Mouse (Mus musculus) layer of hippocampus, postnatal 14 days (tissue): ENCODE measurements around the gene Kat7. TPM values are rescaled to one million over a fixed set of nuclear protein-coding genes. Genes with fewer than 3 reads are reported as not detected.

Experiments
- DNase-seq, 2 experiments: peaks; one replicate each; pipeline ENCODE4 v3.0.0; 2021 to 2022; ENCODE audit warnings: low spot score in 2 of 2, mixed read lengths in 1 of 2
- total RNA-seq, 2 experiments: library from RNA; stranded (reverse); gene quantifications; 2 replicates each; pipeline ENCODE4 v1.2.3; 2021

Kat7 gene
- total RNA-seq, 2 experiments from 2014 or later: 63.8 to 68.7 TPM

DNA sequence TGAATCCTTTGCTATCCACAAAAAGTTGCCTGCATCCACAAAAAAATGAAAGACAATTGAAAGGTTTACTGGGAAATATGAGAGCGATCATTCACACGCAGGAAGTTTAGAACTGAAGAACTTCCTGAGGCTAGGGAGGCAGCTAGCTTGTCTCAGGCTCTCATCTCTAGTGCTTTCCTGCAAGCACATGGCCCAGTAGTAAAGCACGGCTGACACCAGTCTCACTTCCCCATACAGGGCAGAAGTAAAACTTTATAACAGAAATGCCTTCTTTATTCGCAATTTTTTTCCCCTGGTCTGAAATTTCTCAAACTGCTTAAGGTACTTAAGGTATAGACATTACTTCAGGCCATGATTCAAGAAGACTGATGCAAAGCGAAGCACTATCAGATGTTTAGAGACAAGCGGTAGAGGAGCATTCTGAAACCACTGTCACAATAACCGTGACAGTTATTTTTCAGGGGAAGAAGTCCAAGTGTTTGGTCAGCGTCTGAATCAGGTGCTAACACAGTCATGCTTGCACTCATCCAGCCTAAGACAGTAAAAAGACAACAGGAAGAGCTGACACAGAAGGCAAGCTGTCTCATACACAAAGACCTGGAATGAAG, 16.9 kb downstream of the Kat7 start:
- no peak for DNase-seq

DNA sequence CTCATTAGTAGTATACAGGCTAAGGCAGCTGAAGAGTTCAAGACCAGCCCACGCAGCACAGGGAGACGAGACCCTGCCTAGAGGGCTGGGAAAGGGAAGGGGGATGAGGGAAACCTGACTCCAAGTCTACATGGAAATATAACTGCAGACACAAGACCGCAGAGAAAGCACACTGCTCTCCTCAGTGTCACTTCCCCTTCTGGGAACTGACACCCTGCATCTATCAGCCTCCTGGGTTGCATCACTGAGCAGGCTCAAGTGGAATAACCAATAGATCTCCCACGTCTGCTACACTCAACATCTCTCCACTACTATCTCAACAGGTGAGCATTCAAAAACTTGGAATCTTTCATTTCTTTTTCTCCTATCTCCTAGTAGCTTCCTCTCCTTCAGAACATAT, 18.0 kb downstream of the Kat7 start:
- no peak for DNase-seq

DNA sequence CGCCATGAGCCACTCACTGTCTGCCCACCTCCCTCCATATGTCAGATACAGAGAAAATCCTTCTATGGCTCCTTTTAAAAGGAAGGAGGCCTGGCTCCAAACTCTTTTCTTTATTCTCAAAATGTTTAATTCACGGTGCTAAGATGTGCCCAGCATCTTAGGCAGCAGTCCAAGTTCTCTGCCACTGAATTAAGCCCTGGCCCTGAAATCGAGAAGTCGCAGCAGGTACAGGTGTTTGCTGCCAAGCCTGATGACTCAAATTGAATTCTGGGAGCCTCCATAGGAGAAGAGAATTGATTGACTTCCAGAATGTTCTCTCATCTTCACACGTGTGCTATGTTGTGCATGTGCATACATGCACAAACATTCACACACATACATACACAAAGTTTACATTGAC, 27.7 kb downstream of the Kat7 start:
- no peak for DNase-seq

DNA sequence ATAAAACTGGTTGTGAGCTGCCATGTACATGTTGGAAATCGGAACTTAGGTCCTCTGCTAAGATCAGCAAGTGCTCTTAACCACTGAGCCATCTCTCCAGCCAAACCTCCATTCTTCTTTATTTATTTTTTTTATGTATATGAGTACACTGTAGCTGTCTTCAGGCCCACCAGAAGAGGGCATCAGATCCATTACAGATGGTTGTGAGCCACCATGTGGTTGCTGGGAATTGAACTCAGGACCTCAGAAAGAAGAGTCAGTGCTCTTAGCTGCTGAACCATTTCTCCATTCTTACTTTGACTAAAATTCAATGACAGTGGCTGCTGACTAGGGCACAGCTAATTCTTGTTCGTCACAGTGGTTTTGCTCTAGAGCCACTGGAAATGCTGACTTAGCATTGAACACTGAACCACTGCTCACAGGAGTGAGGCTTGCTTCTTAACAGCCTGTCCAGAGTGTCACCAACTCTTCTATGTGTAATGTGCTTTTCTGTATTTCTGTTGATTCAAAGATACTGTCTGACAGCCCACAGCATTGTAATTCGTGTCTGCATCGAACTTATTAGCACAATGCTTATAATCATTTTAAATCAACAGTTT, 30.9 kb downstream of the Kat7 start:
- DNase-seq: no peak

DNA sequence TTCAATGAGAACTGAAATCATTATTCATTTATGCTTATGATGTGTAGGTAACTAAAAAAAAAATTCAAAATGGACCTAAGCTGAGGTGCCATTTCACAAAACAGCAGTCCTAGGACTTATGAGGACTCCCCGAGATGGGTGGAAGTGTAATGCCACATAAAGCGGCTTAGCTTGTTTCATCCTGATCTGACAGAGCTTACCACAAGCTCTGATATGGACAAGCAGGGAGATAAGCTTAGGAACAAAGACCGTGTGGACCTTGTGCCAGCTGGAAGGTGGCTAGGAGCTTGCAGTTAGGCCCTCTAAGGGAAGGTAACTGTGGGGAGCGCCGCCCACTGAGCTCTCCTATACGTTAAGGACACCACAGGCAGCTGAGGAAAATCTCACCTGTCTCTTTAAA, 34.0 kb downstream of the Kat7 start:
- no peak for DNase-seq

DNA sequence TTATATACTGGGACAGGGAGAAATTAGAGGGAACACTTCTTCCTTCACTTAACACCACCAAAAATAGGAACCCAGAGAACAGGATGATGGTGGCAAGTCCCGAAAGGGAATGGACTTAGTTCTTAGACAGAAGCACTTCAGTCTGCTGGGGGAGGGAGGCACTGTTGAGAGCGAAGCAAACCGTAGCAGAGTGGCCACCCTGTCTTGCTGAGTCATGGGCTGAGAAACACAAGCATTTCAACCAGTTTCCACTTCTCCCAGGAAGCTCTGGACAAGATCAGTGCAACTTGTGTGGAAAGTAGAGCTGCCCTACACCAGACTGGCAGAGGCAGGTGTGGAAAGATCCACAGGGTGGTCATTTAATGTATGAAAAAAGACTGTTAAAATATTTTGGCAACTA, 35.4 kb downstream of the Kat7 start:
- no peak for DNase-seq

DNA sequence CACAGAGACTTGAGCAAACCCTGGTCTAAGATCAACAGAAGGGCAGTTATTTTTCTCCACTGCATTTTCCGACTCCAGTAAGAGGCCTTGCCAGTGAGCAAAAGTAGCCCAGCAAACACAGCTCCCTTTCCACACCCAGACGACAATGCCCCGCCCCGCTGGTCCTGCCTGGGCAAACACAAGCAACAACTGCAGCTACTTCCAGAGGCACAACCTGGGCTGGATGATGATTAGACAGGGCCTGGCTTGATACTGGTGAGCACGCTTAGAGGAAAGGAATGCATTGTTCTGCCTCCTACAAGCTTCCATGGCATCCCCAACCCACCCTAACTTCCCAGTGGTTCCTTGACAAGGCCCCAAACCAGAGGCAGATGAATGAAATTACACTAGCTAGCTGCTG, 36.4 kb downstream of the Kat7 start:
- DNase-seq: no peak

DNA sequence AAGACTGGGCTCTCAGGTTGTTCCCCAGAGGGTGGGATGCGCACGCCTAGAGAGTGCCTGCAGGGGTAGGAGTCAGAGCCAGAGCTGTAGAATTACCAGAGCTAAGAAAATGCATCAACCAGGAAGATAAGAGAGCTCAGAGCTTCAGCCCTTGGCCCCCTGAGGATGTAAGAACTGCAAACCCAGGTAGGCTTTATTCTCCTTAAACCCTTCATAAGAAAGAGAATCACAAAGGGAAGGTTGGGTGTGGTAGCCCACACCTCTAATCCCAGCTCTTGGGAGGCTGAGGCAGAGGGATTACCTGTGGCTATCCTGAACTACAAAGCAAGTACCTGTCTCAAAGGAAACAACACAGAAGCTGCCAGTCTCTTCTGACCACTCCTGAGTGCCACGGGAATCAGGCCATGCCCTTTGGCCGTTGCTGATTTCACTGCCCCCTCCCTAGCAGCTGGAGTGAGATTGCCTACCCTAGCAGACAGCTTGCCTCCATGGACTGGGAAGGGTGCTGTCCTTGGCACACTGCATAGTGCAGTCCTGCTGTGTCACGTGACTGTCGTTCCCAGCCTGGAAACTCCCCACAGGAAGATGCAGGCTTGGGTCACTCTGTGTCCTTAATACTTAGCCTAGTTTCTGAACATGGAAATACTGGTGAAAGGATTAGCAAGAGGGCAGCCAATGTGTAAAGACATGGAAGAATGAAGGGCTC, 43.4 kb downstream of the Kat7 start:
- no peak for DNase-seq

DNA sequence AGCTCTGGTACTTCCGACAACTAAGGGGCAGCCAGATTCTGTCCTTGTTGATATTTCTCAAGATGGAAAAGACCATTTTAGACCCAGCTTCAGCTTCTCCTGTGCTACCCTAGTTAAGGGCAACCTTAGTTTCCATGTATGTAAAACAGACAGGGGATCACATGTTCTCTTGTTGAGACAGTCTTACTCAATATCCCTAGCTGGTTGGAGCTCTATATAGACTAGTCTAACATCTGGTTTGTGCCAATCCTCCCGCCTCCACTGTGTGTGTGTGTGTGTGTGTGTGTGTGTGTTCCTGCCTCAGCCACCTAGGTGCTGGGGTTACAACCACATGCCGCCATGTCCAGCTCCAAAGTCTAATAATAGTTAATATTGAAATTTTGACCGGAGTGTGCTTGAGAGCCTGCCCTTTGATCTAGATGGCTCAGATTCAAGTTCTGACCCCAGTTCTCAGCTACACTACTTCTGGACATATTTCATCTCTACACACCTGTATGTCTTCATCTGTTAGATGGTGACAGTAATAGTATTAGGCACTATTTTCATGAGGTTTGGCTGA, 45.5 kb downstream of the Kat7 start:
- DNase-seq: no peak

DNA sequence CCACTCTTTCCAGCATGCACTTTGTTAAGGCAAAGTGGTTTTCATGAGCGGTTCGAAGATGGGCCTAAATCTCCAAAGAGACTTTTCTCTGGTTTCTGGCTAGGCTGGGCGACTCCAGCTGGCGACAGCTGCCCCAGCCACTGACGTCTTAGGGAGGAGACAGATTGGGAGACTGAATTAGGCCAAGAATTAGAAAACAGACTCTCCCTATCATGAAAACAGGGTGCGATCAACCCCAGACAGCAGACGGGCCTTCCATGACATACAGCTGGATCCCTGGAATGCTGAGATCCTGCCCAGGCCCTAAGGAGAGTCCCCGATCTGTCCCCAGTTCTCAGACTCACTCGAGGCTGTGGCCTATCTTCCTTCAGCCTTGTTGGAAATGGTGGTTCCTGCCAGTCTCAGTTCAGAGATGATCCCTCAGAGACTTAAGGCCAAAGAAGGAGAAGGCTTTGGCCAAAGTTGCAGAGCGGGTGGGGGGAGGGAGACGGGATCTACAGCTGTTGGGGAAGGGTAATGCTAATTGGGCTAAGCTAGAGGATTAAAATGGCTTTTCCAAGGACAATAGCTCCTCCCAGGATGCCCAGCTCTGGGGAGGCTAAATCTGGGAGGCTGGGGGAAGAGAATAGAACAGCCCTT, 46.1 kb downstream of the Kat7 start:
- DNase-seq: no peak

DNA sequence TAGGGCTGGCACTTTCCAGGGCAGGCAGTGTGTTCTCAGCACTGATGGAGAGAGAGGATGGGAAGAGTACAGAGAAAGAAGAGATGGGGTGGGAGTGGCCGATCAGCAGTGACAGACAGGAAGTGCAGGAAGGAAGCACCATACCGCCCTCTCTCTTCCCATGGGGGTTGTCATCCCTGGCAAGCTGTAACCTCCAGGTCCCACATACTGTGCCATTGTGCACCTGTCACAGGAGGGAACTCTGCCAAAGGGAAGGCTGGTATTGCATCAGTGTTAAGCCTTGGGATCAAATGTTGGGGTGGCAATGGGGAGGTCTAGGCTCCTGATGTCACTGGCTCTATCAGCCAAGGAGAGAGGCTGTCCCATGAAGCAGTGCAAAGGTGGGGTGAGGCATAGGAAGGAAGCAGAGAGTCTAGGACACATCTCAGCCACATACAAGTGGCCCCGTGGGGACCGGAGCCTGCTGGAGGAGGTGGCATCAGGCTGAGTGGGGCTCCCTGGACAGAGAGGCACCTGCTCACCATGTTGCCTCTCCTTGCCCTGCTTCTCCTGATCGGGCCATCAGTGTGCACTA, 48.8 kb downstream of the Kat7 start, which contains the start of gene Tac4:
TSS of gene Tac4 (plus strand) at position 352 of the 574 bp plus-strand sequence.
- no peak for DNase-seq

DNA sequence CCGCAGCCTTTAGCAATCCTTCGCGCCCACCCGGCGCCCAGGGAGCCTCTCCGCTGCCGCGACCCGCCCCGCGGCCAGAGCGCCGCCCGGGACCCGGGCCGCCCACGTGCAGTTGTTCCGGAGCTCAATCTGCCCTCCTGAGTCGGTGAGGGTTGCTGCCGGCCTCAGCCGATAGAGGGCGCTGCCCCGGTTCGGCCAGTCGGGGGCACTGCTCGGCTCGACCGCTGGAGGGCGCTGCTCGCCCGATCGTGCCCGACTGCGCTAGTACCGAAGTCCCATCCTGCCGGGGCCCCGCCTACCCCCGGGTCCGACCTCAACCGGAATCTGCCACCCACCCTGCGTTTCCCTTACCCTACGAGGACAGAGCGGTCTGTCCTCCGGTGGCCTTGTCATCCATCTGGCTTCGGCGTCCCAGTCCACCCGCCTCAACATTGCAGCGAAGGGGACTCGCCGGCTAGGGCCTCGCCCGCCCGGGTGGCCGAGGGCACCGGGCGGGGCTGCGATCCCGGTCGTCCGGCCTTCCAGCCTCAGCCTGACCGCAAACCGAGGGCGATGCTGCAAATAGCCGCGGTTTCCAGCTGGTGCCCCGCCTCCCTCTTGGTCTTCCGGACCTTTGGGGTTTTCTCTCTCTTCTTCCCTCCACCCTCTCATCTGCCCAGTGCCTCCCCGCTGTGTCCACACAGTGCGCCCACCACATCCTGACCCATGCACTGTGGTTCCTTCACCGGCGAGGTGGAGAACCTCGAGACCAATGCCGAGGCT, 50.8 kb downstream of the Kat7 start:
- DNase-seq: peak; percentile 90 to 91

DNA sequence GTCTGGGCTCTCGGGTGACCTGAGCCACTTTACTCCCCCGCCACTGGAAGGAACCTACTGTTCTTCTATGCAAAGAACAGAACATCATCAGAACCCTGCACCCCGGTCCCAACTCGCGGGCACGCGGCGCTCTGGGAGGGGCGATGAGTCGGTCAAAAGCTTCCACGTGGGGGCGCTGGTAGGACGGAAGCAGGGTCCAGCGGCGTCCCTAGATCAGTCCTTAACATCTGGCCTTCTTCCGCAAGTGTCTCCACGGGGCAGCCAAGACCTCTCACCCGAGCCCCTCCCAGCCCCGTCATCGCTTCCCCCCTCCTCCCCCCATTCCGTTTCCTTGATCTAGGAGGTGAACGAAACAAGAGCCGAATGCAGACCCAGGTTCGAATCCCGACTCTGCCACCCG, 51.6 kb downstream of the Kat7 start:
- DNase-seq: peak; percentile 53 to 64

DNA sequence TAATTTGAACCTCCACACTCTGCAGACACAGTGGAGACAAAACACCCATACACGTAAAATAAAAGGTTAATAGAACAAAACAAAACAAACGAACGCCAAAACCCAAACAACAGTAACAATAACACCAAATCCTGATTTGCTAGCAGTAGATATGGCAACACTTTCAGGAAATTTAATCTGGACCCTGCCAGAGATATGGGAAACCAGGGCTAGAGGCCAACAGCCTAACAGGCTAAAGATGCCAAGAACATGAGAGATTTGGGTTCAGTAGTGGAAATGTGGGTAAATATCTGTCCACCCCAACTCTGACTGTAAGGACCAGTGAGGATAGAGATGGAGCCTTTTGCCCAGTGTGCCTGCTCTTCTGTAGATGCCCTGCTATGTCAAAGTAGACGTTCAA, 52.1 kb downstream of the Kat7 start:
- DNase-seq: peak in 1 of 2 experiments; percentile 39

DNA sequence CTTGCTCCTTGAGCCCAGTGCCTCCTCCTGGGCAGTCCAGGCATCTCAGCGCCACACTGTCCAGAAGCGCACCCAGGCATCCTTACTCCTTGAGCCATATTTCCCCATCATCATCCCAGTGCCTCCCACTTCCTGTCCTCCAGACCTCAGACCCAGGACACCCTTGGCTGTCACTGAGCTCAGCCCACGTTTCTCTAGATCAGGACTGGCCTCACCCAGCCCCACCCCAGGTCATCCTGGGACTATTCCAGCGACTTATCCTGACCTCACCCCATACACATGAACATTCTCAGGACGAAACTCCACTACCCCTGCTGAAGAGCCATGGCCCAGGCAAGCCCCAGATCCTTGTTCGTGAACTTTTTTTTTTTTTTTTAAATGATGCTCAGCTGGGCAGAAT, 54.3 kb downstream of the Kat7 start:
- DNase-seq: no peak

DNA sequence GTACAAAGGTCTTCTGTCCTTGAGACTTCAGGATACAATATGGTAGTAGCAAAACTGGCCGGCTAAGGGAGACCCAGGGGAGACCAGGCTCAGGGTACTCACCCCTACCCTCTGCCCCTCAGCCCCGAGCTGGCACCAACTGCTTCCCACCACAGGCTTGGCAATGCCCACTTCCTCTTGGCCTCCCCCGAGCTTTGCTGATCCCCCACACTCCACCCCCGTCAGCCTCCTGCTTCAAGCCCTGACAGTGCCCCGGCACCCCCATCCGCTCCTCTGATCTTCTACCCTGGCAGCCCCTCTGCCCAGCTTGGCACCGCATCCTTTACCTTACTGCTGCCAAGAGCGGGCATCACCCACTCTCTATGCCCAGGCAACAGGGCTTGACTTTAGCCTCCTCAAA, 55.9 kb downstream of the Kat7 start:
- no peak for DNase-seq

DNA sequence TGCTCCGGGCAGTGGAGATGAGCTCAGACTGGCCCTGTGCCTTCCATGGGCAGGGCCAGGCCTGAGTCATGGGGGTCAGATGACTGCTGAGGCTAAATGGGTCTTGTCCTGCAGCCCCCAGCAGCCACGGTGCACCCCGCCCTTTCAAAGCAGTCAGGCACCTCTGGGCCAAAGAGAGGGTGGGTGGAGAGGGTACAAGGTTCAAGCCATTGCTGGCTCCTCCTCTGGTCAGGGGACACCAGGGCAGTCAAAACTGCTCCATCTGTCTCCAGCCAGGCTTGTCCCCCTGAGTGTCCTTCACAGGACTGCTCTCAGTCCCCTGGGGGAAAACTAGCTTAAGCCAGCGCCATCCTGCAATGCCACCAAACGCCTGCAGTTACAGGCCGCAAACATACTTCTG, 57.9 kb downstream of the Kat7 start:
- DNase-seq: no peak

DNA sequence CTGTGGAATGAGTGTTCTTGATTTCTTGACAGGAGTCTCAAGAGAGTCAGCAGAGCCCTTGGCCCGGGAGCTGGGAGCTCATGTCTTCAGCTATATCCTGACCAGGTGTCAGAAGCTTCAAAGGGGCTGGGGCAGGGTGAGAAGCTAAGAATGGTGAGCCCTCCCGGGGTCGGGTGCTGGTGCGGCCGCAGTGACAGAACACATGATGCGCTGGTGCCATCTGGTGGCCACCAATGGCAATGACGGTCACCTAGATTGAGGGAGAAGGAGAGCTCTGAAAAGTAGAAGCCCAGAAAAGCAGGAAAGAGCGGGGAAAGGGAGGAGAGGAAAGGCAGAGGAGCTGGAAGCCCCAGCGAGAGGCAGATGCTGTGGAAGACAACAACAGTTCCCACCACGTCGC, 58.8 kb downstream of the Kat7 start:
- peak; percentile 71 to 82 for DNase-seq

DNA sequence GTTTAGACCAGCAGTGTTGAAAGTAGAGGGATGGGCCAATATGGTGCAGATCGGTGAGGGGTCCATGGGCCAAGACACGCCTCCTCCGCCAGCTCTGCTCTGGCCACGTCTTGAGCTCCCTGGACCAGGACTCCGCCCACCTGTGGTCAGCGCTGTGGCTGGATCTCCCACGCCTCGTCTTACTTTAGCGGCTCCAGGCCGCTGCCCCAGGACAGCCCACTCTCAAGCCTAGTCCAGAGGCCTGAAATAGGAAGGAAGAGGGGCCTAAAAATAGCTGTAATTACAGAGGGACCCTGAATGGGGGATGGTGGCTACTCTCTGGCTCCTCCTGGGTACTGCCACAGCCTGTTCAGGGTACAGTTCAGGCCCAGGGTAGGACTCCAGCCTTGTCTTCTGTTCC, 59.9 kb downstream of the Kat7 start:
- DNase-seq: no peak

DNA sequence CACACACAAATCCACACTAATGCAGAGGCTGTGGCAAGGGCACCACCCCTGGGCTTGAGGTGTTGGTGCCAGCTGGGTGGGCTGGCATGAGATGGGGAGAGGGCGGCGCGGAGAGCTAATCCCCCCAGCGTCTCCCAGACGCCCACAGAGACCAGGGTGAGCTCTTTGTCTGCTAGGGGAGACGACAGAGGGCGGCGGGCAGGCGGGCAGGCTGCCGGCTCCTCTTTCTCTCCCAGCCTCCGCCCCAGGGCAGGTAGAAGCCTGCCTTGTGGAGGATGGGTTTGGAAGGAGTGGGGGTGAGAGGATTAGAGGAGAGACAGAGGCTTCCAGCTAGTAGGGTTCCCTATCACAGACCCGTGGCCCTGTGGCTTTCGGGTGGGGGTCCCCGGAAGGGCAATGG, 63.0 kb downstream of the Kat7 start:
- no peak for DNase-seq

DNA sequence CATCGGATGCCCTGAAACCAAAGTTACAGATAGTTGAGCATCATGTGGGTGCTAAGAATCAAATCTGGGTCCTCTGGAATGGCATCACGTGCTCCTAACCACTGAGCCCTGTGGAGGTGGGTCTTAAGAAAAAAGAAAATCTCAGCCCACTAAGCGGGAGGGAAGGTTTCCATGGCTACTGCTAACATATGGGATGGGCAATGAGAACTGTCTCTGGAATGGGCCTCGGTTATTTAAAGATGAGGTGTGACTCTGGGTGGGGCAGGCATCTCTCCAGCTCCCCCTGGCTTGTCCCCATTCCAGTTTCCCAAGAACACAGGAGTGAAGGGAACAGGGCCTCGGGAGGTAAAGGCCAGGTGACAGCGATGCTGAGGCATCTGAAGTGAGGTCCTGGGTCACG, 64.6 kb downstream of the Kat7 start:
- no peak for DNase-seq
